Mouse (Mus musculus) 3134 (cell line): ENCODE measurements around the gene Prkcg.

Experiments
- DNase-seq: peaks from one replicate; pipeline ENCODE4 v3.0.0-alpha.2; 2011; ENCODE audit warnings: low spot score; ENCODE audit not compliant: insufficient read length; ENCODE audit errors: extremely low read depth

The Prkcg gene

DNA sequence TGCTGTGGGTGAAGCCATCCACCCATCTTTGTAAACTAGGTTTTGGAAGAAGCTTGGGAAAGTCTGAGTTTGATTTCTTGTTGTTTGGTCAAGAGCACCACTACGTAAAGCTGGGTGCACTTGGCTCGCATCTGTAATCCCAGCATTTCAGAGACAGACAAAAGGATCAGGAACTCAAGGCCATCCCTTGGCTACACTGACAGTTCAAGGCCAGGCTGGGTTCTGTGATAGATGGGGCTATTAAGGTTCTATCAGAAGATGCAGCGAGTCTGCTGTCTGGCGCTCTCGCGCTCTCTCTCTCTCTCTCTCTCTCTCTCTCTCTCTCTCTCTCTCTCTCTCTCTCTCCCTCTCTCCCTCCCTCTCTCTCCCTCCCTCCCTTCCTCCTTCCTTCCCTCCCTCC is 65.9 kb downstream of the Prkcg start:
- no peak for DNase-seq

DNA sequence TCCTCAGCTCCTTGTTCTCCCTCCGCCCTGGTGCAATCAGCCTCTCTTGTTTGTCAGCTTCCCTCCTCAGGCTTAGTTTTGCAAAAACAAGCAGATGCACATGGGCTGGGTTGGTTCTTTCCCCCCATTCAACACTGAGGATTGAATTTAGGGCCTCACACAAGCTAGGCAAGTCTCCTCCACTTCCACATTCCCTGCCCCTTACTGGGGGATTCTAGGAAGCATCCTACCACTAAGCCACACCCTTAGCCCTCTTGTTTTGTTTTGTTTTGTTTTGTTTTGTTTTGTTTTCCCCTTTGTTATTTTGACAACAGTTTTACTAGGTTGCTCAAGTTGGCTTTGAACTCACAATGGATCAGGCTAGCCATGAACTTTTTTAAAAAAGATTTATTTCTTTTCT is 71.7 kb downstream of the Prkcg start:
- DNase-seq: no peak

DNA sequence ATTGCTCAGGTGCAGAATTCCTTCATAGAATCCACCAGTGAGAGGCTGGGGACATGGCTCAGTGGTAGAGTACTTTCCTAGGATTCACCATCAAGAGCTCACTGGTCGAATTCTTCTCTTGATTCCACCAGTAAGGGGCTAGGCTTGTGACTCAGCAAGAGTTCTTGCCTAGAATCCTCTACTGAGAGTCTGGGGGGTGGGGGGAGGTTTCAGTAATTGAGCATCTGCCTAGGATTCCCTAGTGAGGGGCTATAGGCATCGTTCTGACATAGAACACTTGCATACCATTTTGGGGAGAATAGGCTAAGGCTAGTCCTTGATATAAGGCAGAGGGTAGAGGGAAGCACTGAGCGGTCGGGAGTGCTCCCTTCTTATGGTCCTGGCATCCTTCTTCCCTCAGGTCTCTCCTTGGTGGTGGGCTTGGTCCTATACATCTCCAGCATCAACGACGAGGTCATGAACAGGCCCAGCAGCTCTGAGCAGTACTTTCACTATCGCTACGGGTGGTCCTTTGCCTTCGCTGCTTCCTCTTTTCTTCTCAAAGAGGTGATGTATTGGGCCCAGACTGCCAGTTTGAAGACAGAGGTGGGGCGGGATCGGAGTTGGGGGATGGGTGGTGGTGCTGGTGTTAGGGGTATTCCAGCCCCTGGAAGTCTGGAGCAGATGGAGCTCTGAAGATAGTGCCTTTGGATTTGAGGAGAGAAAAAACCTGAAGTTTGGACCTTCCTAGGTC is 76.7 kb downstream of the Prkcg start:
- no peak for DNase-seq

DNA sequence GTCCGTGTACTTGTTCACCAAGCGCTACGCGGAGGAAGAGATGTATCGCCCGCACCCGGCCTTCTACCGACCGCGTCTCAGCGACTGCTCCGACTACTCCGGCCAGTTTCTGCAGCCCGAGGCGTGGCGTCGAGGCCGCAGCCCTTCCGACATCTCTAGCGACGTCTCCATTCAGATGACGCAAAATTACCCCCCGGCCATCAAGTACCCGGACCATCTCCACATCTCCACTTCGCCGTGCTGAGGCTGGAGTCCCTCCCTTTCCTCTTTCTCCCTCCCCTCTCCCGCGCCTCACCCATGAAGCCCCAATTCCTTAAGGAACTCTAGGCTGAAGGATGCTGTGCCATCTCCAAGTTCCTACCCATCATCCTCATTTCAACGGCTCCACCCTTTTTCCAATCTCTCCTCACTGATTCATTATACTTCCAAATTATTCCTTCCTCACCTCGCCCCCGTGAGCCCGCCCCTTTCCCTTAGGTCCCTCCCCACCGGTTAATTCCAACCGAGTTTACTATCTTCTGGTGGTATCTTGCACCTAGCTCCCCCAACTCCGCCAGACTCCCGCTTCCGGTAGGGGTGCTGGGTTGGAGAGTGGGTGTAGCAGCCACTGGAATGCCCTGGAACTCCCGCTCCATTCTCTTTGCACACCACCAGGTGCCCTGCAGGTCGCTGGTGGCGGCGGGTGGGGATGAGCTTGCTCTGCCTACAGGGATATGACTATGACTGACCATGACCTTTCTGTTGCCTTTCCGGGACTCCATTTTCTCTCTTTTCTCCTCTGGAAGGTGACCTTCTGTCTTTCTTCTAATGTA is 77.9 kb downstream of the Prkcg start:
- DNase-seq: no peak

DNA sequence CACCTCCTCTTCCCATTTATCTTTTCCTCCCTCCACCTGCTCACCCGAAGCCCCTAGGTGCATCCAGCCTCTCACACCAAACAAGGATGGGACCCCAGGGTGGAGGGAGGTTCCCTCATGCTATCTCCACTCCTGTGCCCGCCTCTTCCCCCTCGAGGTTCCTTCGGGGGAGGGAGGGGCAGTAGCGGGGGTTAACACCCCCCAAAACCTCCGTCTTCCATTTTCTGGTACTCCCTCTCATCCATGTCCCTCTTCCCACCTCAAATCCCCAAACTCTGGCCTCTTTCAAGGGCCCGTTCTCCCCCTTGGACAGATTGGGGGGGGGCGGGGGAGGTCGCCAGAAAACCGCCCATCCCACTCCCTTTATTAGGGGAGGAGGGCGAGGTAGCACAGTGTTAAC is 78.6 kb downstream of the Prkcg start:
- DNase-seq: no peak

DNA sequence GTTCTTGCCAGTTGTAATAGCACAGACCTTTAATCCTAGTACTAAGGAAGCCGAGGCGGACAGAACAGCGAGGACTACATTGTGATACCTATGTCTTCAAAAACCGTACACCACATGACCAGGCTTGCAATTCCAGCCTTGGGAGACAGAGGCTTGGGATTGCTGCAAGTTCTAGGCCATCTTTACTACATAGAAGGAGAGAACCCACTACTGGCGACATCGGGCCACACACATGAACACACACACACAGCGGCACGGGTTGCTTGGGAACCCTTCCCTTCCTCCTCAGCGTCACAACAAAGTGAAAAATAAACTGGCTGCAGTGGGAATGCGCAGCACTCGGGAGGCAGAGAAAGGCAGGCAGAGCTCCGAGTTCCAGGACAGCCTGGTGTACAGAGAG is 79.3 kb downstream of the Prkcg start:
- no peak for DNase-seq

DNA sequence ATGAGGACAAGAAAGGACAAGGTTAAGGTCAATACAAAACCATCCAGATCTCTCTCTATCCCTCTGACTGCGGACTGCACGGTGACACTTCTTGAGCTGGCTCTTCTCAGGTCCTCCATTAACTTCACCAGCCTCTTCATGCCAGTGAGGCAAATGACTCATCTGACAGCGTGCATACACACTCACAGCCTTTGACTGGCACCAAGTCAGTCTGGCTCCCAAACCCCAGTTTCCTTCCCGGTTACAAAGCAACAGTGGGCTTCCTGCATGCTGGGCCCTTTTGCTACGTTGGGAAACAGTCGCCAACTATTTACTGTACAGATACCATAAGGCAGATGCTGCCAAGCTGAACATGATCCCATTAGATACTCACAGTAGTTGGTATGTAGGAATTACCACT is 80.2 kb downstream of the Prkcg start:
- peak; percentile 15 for DNase-seq

DNA sequence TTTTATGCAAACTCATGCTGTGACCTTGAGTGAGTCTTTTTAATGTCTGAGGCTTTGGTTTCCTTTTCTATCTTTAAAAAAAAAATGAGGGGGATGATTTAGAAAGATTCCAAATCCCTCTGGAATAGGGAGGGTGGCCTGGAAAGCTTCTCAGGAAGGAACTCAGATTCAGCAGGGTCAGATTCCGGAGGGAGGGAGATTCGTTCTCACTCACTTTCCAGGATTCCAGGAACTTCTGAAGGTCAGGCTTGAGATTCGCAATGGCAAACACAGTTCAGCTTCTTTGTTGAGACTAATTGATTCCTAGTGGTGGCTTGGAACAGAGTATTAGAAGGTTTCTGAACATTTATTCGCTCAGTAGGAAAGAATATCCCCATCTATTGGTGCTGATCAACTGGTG is 81.4 kb downstream of the Prkcg start:
- no peak for DNase-seq

DNA sequence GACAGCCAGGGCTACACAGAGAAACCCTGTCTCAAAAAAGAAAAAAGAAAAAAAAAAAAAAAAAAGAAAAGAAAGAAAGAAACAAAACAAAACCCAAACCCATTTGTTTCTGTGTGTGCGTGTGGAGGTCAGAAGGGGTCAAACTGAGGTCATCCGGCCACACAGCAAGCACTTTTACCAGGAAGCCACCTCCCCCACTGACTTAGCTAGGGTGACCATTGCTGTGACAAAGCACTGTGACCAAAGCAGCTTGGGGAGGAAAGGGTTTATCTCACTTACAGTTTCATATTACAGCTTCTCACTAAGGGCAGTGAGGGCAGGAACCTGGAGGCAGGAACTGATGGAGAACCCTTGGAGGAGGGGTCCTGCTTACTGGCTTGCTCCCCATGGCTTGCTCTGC is 83.4 kb downstream of the Prkcg start:
- DNase-seq: no peak

DNA sequence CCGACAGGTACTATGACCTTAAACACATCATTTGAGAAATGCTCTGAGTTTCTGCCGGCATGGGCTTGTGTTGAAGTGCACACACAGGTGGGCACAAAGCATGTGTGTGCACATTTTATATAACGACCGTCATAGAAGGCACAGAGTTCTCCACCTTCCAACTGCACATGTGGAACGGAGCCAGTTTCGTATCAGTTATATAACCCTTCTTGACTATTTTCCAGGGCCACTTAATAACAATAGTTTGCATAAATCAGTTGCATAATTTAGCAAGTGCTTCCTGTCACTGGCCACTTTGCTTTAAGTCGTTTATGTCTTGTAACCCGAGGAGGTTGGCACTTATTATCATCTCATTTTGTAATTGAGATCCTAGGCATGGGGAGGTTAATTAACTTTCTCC is 84.8 kb downstream of the Prkcg start:
- no peak for DNase-seq

DNA sequence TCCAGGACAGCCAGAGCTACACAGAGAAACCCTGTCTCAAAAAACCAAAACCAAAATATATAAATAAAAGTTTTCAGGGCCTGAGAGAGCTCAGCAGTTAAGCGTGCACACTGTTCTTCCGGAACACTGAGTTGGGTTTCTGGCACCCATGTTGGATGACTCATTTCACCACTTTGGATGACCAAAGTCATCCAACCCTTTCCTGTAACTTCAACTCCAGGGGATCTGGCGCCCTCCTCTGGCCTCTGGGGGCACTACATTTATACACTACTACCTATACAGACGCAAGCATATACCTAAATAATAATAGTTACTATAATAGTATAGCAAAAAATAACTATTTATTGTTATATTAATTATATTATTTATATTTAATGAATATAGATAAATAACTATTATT is 87.9 kb downstream of the Prkcg start:
- peak; percentile 56 for DNase-seq
